Mouse (Mus musculus): Measurements from ENCODE around the gene Lrrc43.
A peak's percentile ranks its signal among the peaks of the same experiment; 100 is the strongest.
"Not testable (repeated sequence)": the region's sequence is repeated elsewhere in the genome, so short reads cannot be mapped to it uniquely, and the experiment has no call there.

Lrrc43 gene

DNA sequence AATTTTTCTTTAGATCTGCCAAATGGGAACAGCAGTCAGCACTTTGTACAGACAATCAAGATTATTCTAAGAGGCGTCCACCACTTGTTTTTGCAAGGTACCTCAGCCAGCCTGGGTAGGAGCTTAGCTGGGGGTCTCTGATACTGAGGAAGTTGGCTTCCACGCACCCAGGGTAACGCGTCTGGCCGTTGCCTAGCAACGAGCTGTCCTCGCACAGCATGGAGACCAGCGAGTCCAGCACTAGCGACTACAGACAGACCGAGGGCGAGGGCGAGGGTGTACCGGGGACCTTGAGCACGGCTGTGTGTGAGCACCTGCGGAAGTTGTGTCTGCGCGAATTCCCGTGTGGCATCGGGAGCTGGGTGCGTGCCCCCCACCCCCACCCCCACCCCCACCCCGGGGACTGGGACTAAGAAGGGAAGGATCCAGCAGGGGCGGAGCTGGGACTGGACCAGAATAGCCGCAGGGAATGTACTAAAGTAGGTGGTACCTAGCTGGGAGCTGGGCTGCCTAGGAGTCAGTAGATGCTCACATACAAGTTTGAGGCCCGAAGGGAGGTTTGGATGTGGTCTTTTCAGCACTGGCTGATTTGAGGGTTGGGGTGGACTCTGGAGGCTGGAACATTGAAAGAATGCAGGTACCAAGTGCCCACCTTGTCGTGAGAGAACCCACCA, at the start of gene Lrrc43, which contains the start of gene Il31:
Gene Lrrc43 (plus strand): TSS at position 194 of the 674 bp plus-strand sequence.
Gene Il31 (minus strand): TSS at position 378 of the 674 bp plus-strand sequence.
- no peak for DNase-seq

- no peak for DNase-seq
Measured at GRCm38 (mm10) chr5:123439312-123439711, 49.8 kb upstream of the Lrrc43 start.

- DNase-seq, result peak; percentile 18 to 21
Measured at GRCm38 (mm10) chr5:123439941-123440340, 49.2 kb upstream of the Lrrc43 start.

- DNase-seq, result no peak
Measured at GRCm38 (mm10) chr5:123440664-123441063, 48.4 kb upstream of the Lrrc43 start.

DNA sequence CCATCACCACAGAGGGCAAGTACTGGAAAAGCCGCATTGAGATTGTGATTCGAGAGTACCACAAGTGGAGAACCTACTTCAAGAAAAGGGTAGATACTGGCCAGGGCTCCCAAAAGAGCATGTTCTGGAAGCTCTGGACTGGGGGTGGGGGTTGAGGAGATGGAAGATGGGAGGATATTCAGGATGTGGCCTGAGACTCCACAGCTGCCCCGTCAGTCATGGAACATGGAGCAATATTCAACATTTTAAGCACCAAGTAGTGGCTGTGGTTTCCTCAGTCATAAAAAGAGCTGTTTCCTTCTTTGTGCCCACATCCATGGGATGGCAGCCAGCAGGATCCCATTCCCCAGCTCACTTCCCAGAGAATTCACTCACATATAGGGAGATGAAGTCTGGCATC, 46.8 kb upstream of the Lrrc43 start:
- no peak for DNase-seq

GRCm38 (mm10) chr5:123444069-123444468, 45.0 kb upstream of the Lrrc43 start:
- peak; percentile 73 for DNase-seq

DNA sequence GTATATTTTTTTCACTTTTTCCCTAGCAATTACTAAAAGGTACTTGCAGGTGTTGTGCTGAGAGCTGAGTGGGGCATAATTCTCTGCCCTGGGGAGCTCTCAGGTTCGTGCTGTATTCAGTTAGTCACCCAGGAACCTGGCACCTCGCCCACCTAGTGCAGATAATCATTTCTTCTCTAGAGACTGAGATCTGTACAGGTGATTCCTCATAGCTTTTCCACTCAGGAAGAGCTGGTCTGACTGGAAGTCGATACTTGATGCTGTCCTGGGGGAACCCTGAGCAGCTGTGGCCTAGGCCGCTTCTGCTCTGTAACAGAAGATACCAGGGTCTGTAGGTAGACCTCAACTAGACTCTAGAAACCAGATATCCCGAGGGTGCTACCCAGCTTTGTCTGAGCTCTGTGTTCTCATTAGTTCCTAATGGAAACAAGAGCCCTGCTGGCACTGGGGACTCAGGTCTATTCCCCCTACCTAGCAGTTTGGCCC, 44.2 kb upstream of the Lrrc43 start:
- DNase-seq, result no peak

GRCm38 (mm10) chr5:123451886-123452285, 37.2 kb upstream of the Lrrc43 start:
- DNase-seq, result no peak

- DNase-seq, result peak in 1 of 2 experiments; percentile 13
Measured at GRCm38 (mm10) chr5:123461420-123461819, 27.7 kb upstream of the Lrrc43 start.

GRCm38 (mm10) chr5:123464638-123465037, 24.5 kb upstream of the Lrrc43 start:
- peak; percentile 43 to 44 for DNase-seq

GRCm38 (mm10) chr5:123470784-123471400, 18.2 kb upstream of the Lrrc43 start:
- peak; percentile 26 to 32 for DNase-seq

DNA sequence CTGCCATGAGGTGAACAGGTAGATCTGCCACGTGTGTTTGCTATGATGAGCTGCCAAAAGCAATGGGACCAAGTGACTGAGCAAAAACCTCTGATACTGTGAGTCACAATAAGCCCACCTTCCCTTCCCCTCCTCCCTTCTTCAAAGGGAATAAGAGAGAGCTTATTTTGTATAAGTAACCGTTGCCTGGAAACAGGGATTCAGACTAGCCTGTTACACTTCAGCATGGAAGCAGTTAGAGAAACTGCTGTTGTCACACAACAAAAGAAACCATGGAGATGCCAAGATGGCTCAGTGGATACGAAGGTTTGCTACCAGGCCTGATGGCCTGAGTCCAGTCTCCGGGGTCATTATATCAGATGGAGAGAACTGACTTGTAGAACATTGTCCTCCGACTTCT, 15.3 kb upstream of the Lrrc43 start:
- DNase-seq, result no peak

- DNase-seq, result no peak
Measured at GRCm38 (mm10) chr5:123487659-123488395, 1.3 kb upstream of the Lrrc43 start.

GRCm38 (mm10) chr5:123489935-123490334, 830 bp downstream of the Lrrc43 start:
- no peak for DNase-seq

- DNase-seq, result peak; percentile 59 to 61
Measured at GRCm38 (mm10) chr5:123499717-123500116, 10.6 kb downstream of the Lrrc43 start.

- DNase-seq, result no peak
Measured at GRCm38 (mm10) chr5:123501973-123502372, 12.9 kb downstream of the Lrrc43 start.

GRCm38 (mm10) chr5:123507936-123508723, 19.0 kb downstream of the Lrrc43 start:
- peak; percentile 83 to 84 for DNase-seq

DNA sequence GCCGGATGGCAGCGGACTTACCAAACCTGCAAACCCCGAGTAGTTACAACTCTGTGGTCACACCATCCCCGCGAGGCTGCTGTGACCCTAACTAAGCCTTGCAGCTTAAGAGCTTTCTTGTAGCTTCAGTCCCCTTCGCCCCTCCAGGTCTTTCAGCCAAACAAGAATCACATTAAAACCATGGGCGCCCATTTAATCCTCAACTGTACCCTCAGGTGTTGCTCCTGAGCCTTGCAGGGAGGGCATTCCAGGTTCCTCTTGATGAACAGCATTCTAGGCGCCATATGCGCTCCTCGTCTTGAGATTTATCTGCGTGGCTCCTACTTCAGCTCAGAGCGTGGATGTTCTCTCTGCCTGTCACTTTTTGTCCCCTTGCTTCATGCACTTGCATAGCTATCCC, 19.8 kb downstream of the Lrrc43 start:
- DNase-seq, result no peak

- DNase-seq, result no peak
Measured at GRCm38 (mm10) chr5:123510160-123510559, 21.1 kb downstream of the Lrrc43 start, which contains the start of gene B3gnt4. TSS of gene B3gnt4 (plus strand) at chr5:123510460.

GRCm38 (mm10) chr5:123511426-123511825, 22.3 kb downstream of the Lrrc43 start:
- not testable (repeated sequence) for DNase-seq

GRCm38 (mm10) chr5:123512102-123512501, 23.0 kb downstream of the Lrrc43 start:
- DNase-seq, result no peak

- DNase-seq, result no peak
Measured at GRCm38 (mm10) chr5:123514871-123515270, 25.8 kb downstream of the Lrrc43 start.

DNA sequence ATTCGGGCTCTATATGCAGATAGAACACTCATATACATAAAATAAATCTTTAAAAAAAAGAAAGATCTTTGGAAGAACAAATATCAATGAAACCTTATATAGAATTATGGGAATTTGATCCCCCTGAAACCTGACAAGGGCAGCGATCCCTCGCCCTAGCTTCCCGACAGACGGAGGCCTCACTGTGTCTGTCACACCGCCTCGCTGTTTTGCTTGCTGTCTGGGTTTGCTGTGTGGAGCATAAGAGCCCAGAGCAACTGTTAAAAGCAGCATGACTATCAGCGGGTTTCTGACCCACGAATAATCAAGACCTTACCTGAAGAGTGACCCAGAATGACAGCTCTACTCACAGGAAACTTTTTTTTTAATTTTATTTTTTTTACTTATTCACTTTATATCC, 31.6 kb downstream of the Lrrc43 start:
- no peak for DNase-seq
